Mouse (Mus musculus) spleen, postnatal 10 days (tissue): ENCODE measurements around the gene Efhd2.

ENCODE experiments used
- DNase-seq, 2 experiments: peaks; one replicate each; pipeline ENCODE4 v3.0.0; 2021 to 2022; ENCODE audit warnings: low spot score in 2 of 2

The Efhd2 gene

GRCm38 (mm10) chr4:141874601-141875460 lies at the start of gene Efhd2:
Gene Efhd2 (minus strand): TSS chr4:141874920.
- DNase-seq, result peak; percentile 68 to 85

GRCm38 (mm10) chr4:141923961-141924360 lies 49.2 kb upstream of the Efhd2 start:
- DNase-seq, result no peak

- no peak for DNase-seq
Observed at GRCm38 (mm10) chr4:141920391-141920790, 45.7 kb upstream of the Efhd2 start.

GRCm38 (mm10) chr4:141917735-141918419 lies 43.2 kb upstream of the Efhd2 start:
- DNase-seq, result no peak

GRCm38 (mm10) chr4:141914040-141914439 lies 39.3 kb upstream of the Efhd2 start:
- no peak for DNase-seq

GRCm38 (mm10) chr4:141913201-141913993 lies 38.7 kb upstream of the Efhd2 start:
- no peak for DNase-seq

GRCm38 (mm10) chr4:141904710-141905109 lies 30.0 kb upstream of the Efhd2 start:
- DNase-seq, result no peak

- DNase-seq, result no peak
Observed at GRCm38 (mm10) chr4:141902479-141902858, 27.7 kb upstream of the Efhd2 start.

GRCm38 (mm10) chr4:141901711-141902478 lies 27.2 kb upstream of the Efhd2 start:
- no peak for DNase-seq

GRCm38 (mm10) chr4:141900421-141900820 lies 25.7 kb upstream of the Efhd2 start:
- DNase-seq, result no peak

- DNase-seq, result no peak
Observed at GRCm38 (mm10) chr4:141899936-141900335, 25.2 kb upstream of the Efhd2 start.

- DNase-seq, result no peak
Observed at GRCm38 (mm10) chr4:141898905-141899304, 24.2 kb upstream of the Efhd2 start.

GRCm38 (mm10) chr4:141897838-141898237 lies 23.1 kb upstream of the Efhd2 start:
- DNase-seq, result no peak

- DNase-seq, result no peak
Observed at GRCm38 (mm10) chr4:141897225-141897624, 22.5 kb upstream of the Efhd2 start.

- DNase-seq, result no peak
Observed at GRCm38 (mm10) chr4:141895772-141896171, 21.1 kb upstream of the Efhd2 start.

GRCm38 (mm10) chr4:141893157-141893784 lies 18.6 kb upstream of the Efhd2 start:
- DNase-seq, result no peak

- no peak for DNase-seq
Observed at GRCm38 (mm10) chr4:141886385-141886968, 11.8 kb upstream of the Efhd2 start.

- DNase-seq, result no peak
Observed at GRCm38 (mm10) chr4:141885451-141885850, 10.7 kb upstream of the Efhd2 start.

- DNase-seq, result no peak
Observed at GRCm38 (mm10) chr4:141882858-141883257, 8.1 kb upstream of the Efhd2 start.

- no peak for DNase-seq
Observed at GRCm38 (mm10) chr4:141881950-141882349, 7.2 kb upstream of the Efhd2 start.
